Mouse (Mus musculus) spleen, postnatal 36 days (tissue): ENCODE measurements around the gene Prkcq.

Experiments
- DNase-seq, 2 experiments: peaks; one replicate each; pipeline ENCODE4 v3.0.0; 2022; ENCODE audit warnings: low spot score in 2 of 2, mixed read lengths in 1 of 2

The Prkcq gene

GRCm38 (mm10) chr2:11171754-11172501 is at the start of gene Prkcq:
TSS of gene Prkcq (plus strand) at chr2:11172108.
- peak; percentile 51 to 58 for DNase-seq

GRCm38 (mm10) chr2:11130881-11131280 is 41.0 kb upstream of the Prkcq start:
- DNase-seq, result no peak

DNA sequence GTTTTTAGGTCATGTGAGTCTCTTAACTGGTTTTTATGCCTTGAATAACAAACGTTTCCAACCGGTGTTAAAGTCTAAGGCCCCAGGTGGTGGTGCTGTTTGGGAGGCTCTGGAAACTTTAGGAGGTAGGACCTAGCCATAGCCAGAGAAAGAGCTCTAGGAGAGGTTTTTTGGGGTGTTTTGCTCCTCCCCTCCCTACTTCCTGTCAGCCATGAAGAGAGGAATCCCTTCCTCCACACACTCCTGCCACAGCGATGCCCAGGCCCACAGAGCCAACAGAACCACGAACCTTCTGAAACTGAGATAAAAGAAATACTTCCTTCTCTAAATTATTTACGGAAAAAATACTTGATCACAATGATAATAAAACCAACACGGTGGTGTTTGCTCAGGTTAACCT is 36.2 kb upstream of the Prkcq start:
- DNase-seq, result no peak

- DNase-seq, result no peak
Measured at GRCm38 (mm10) chr2:11138076-11138475, 33.8 kb upstream of the Prkcq start.

DNA sequence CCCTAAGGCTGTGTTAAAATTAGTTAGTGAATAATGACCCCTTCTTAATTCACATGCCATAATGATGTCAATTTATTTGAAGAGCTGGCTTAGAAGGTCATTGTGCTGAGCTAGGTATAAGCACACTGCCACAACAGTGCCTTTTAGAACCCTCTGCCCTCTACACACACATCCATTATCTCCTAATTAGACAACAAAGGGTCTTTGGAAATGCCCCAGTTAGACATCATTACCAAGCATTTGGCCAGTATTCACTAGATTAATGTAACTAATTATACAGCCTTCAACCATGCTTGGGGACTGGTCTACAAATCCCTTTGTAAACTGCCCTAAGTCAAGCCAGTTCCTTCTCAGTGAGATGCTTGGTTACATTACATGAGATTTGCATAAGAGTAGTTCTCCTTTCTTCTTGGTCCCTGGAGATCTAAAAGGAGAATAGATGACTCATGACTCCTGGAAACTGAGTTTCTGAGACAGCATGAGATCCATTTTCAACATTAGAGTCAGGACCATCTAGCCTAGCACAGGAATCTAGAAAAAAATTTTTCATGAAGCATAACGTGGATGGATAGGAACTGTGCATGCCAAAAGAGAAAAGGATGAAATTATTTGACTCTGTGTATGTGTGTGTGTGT is 32.3 kb upstream of the Prkcq start:
- no peak for DNase-seq

DNA sequence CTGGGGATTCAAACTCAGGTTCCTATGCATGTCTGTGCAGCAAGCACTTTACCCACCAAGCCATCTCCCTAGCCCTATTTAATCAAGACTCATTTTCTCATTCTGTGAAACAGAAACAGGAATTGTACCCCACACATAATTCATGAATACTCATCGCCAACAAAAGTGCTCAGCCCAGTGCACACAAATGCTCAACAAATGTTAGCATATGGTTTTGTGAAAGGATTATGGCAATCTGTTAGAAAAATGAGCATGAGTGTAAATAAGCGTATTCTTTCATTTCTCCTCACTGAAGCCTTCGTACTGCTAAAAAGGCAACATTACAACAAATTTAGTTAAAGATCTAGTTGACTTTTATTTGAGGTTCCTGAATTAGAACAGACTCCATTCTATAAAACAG is 31.5 kb upstream of the Prkcq start:
- DNase-seq, result no peak

GRCm38 (mm10) chr2:11149091-11149490 is 22.8 kb upstream of the Prkcq start:
- DNase-seq, result no peak

DNA sequence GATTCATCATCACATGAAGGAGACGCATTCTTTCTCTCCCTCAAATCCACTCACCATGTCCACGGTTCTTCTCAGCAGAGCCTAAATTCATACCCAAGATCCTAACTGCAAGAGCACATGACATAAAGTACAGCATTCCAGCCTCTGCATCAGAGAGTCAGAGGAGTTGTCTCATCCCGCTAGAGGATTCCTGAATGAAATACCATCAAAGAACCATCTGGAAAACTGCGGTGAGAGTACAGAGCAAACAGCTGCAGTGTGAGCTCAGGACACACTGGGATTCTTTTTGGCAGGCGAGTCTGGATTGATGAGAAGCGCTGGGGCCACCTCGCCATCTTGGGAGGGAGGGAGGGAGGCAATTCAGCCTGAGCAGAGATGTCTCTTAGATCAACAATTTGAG is 20.9 kb upstream of the Prkcq start:
- DNase-seq, result no peak

- no peak for DNase-seq
Measured at GRCm38 (mm10) chr2:11151655-11152323, 20.1 kb upstream of the Prkcq start.

GRCm38 (mm10) chr2:11159641-11160040 is 12.3 kb upstream of the Prkcq start:
- DNase-seq, result peak; percentile 38 to 43

- DNase-seq, result no peak
Measured at GRCm38 (mm10) chr2:11160696-11161095, 11.2 kb upstream of the Prkcq start.

DNA sequence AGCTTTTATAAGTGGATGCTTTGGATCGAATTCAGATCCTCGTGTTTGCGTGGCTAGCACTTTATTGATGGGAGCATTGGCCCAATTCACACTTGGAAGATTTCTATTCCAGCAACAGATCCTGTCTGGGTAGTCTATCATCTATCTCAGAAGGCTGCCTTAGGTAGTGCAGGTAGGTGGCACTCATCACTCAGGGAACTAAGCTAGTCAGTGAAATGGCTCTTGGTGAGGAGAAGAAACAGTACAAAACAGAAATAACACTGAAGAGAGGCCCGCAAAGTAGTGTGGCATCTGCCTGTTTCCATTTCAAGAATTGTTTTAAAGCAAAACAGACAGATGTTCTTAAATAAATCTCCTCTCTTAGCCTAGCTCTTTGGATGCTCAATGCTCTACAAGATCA is 10.6 kb upstream of the Prkcq start:
- peak in 1 of 2 experiments; percentile 19 for DNase-seq

DNA sequence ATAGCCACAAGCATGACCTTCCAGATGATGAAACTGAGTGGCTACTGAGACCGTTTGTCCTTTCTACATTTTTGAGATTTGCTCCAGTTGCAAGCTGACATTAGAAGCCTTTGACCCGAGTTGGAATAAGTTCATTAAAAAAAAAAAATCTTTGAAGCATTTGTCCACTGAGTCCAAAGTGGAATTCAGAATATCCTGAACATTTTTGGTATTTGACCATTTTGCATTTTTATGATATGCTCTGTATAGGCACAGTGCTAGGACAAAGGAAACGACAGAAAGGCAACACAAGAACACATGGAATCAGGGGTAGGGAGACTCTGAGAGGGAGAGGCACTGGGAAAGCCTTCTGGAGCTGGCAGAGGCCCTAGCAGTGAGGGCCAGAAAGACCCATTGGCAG is 9.2 kb upstream of the Prkcq start:
- DNase-seq, result no peak

- no peak for DNase-seq
Measured at GRCm38 (mm10) chr2:11164170-11164569, 7.7 kb upstream of the Prkcq start.

- peak in 1 of 2 experiments; percentile 40 for DNase-seq
Measured at GRCm38 (mm10) chr2:11169721-11170335, 2.1 kb upstream of the Prkcq start.

DNA sequence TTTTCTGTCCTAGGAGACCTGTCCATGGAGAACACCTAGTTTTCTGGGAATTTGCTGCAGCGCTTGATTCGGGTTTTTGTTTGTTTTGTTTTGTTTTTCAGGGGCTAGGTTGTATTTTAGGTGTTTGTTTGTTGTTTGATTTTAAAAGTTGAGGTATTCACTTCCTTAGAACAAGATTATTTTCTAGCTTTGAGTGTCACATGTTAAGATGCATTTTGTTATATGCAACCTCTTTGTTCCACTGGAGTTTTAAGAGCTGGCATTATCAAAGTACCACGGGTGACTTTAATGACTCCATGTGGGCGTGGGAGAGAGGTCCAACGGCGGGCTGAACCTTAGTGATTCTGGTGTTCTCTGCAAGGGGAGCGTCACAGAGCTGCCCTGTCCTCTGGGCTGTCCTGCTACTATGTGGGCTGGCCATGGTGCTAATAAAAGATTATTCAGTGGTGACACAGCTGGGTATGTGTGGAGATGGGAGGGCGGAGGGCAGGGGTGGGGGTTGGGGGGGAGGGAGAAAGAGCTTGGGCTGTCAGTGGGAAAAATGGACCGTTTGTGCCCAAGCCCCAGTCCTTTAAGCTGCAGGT is 1.0 kb downstream of the Prkcq start:
- no peak for DNase-seq

GRCm38 (mm10) chr2:11173521-11173920 is 1.6 kb downstream of the Prkcq start:
- peak in 1 of 2 experiments; percentile 31 for DNase-seq

DNA sequence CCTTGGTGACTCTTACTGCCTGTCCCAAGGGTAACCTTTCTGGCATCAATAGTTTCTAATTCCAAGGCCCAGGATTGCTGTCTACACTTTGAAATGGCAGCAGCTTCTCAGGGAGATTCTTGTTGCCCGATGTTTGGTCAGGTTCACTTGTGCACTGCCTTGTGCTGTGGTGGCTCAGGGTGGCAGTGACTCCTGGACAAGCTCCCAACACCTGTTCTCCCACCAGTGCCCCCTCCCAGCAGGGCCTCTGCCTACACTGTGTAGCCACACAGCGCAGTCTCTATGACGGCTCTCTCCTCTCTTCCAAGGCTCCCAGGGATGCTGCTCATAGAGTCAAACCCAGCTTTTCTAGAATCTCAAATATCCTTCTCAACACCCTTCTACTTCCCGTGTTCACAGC is 2.2 kb downstream of the Prkcq start:
- DNase-seq, result no peak

GRCm38 (mm10) chr2:11177880-11178279 is 6.0 kb downstream of the Prkcq start:
- DNase-seq, result no peak

GRCm38 (mm10) chr2:11181510-11181909 is 9.6 kb downstream of the Prkcq start:
- no peak for DNase-seq

- DNase-seq, result no peak
Measured at GRCm38 (mm10) chr2:11182096-11182495, 10.2 kb downstream of the Prkcq start.

GRCm38 (mm10) chr2:11183991-11184390 is 12.1 kb downstream of the Prkcq start:
- no peak for DNase-seq
